Mouse (Mus musculus) ovary, adult 2 months (tissue): ENCODE results near the gene Cldn22. TPM values are rescaled to one million over a fixed set of nuclear protein-coding genes. Genes with fewer than 3 reads are reported as not detected.

Experiments used
- polyA plus RNA-seq: library from polyadenylated mRNA; depleted of rRNA; stranded (reverse); fragments of >200 nt; gene quantifications from 2 replicates; pipeline ENCODE4 v1.2.3, GENCODE M21; 2012; rRNA removed

Gene Cldn22
- polyA plus RNA-seq, result 15.0 and 16.2 TPM in 2 replicates

GRCm38 (mm10) chr8:47824182-47824581 is at the start of gene Cldn22:
Gene Cldn22, plus strand, starts transcription at chr8:47824482.

GRCm38 (mm10) chr8:47821843-47822242 is 2.4 kb upstream of the Cldn22 start, which contains the start of gene Cldn24:
Gene Cldn24, plus strand, starts transcription at chr8:47822143.

Other genes with a start within 250 kb of the Cldn22 start
- 2.2 and 2.4 TPM in 2 replicates for gene Ing2, start 148.9 kb upstream of the Cldn22 start, polyA plus RNA-seq
- gene Cdkn2aip, start 110.5 kb upstream of the Cldn22 start, polyA plus RNA-seq, result 20.7 and 26.0 TPM in 2 replicates
- gene Cldn24, start 2.3 kb upstream of the Cldn22 start, polyA plus RNA-seq, result not detected in 2 replicates
- gene Wwc2, start 166.4 kb downstream of the Cldn22 start, polyA plus RNA-seq, result 14.2 and 16.0 TPM in 2 replicates